Mouse (Mus musculus) G1E (cell line): ENCODE results near the gene Dicer1.

Experiments
- CTCF ChIP-seq: IDR thresholded peaks from 2 replicates; pipeline ENCODE4 v1.5.1; 2012; ENCODE audit warnings: low read depth, low read length, inconsistent platforms, mixed read lengths
- GATA1 ChIP-seq: IDR thresholded peaks from 2 replicates; pipeline ENCODE4 v1.6.1; 2012; ENCODE audit warnings: borderline replicate concordance, low read length, inconsistent platforms, mixed read lengths
- TAL1 ChIP-seq: conservative IDR thresholded peaks from 2 replicates; pipeline ENCODE4 v1.6.1; 2012; ENCODE audit warnings: low read depth, low read length, inconsistent platforms, mixed read lengths

DNA sequence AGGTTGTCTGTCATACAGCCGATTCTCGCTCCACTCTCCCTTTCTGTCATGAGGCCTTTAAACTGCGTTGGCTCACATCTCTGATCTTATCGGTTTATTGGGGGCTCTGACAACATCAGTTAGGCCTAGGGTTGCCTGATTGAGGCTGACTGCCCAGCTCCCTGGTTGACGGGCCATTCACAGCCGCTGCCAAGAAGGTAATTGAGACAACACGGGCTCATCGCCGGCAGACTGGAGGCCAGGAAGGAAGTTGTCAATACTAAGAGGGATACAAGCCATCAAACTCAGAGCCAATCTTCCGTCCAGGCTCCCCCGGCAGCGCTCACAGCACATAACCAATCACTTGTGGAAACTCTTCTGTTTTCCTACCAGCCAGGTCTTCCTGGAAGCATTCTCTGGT is 41.7 kb upstream of the Dicer1 start:
- no peak for TF ChIP-seq CTCF
- TF ChIP-seq TAL1 = no peak
- TF ChIP-seq GATA1 = no peak
